Mouse (Mus musculus): ENCODE results near the gene Akap2.

DNA sequence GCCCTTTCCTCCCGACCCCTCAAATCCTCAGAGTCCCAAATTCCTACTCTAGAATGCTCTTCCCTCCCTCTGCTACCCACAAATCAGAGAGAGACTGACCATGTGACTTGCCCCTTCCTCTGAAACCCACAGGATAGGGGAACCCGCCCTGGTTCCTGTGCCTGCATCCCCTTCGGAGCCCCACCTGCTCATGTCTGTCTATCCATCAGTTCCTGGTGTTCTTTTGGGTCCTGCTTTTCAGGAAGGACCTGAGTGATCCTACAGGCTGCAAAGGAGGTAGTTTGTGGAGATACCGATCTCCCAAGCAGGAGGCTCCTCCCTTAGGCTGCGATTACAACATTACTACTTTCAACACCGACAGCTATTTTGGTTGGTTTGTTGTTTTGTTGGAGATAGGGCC lies 191.4 kb downstream of the Akap2 start:
- no peak for TF ChIP-seq CTCF (IDR thresholded peaks at IDR 0.05; ENCODE audit: low read depth, low read length)
- TF ChIP-seq POLR2A (IDR thresholded peaks at IDR 0.05; ENCODE audit: extremely low read depth, insufficient read depth, low read length): no peak
